Mouse (Mus musculus) Patski (cell line): ENCODE measurements at regions not wholly inside any gene's neighbourhood (a gene's known extent, or its start where the extent isn't known, plus 50 kb on each side); places are given as distances from the start of the nearest gene placed in this dataset.

Experiments used
- ATAC-seq: fragments of 100-300 bp; one replicate; pipeline ENCODE4 v1.8.0; 2021
- CTCF ChIA-PET: fragments of 350-600 bp; sonication (Branson Sonifier 250); formaldehyde crosslinking; loops from one replicate; lab custom pipeline; 2022; ENCODE audit warnings: inconsistent platforms; lab: Charles Lee
- POLR2A ChIA-PET: fragments of 350-600 bp; sonication (Branson Sonifier 250); formaldehyde crosslinking; loops from one replicate; lab custom pipeline; 2022; ENCODE audit warnings: antibody characterized with exemption, inconsistent platforms; lab: Charles Lee
- DNase-seq: peaks from one replicate; pipeline ENCODE4 v3.0.0-alpha.2; 2011; ENCODE audit warnings: low read depth, low spot score
- H3K27me3 ChIP-seq: fragments of 371-371 bp; one replicate; pipeline ENCODE4 v1.5.1; 2021
- CTCF ChIP-seq: fragments of 100-300 bp; IDR thresholded peaks from one replicate; pipeline ENCODE4 v1.5.1; 2021
- in situ Hi-C: fragments of 300-500 bp; cut with MboI; formaldehyde crosslinking; loops from 3 replicates; pipeline ENCODE4 v1.11.1; 2018; ENCODE audit warnings: low pct_unique_long_range_greater_than_20kb, mixed read lengths

- in situ Hi-C loops, result no loop called here
- ChIA-PET CTCF (no interaction called here), POLR2A (no interaction called here)
- no peak for TF ChIP-seq CTCF
- DNase-seq, result no peak
- no peak for ATAC-seq
- H3K27me3 ChIP-seq, result no peaks in the 10 kb centered on the region
Observed at GRCm38 (mm10) chr16:95776010-95776409, 74.1 kb downstream of the Ets2 start.

DNA sequence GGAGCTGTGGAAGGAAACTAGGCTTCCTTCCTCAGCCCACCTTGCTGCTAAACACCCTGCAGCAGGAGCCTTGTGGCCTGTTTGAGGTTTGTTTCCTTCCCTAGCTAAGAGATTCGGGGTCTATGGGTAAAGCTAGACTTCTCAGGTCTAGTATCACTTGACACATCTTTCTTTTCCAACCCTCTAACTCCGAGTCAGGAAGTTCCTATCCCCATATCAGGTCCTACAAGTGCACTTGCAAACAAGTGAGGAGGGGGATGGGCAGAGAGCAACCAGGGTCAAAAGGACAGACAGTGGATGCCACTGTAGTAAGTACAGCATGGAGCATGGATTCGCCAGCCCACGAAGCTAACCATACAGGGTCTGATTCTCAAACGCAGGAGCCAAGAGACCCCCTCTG is 73.5 kb downstream of the Ets2 start:
- in situ Hi-C loops, result no loop called here
- ChIA-PET CTCF (no interaction called here), POLR2A (no interaction called here)
- ATAC-seq, result no peak
- DNase-seq, result no peak
- no peaks in the 10 kb centered on the region for H3K27me3 ChIP-seq
- TF ChIP-seq CTCF, result no peak

GRCm38 (mm10) chr16:95773151-95773550 is 71.3 kb downstream of the Ets2 start:
- no peak for TF ChIP-seq CTCF
- no peak for ATAC-seq
- no peak for DNase-seq
- in situ Hi-C loops, result no loop called here
- no peaks in the 10 kb centered on the region for H3K27me3 ChIP-seq
- POLR2A ChIA-PET, result no interaction called here
- CTCF ChIA-PET, result interaction anchor here (1.0 kb wide), 1 partner anchor 24 kb away, joined by 3 read pairs; no protein-coding TSS in a partner anchor
